Comparison of ENCODE assay signal across 8 mouse cellular contexts in genomic region chr12:24493412-24493811, GRCm38 (mm10). TPM values are rescaled to one million over a fixed set of nuclear protein-coding genes. Genes with fewer than 3 reads are reported as not detected.
DNase-seq lines count a peak whose midpoint lies in the region; ATAC-seq and TF ChIP-seq lines count a peak whose summit lies in the region.

No protein-coding gene starts in this region.

- H3K4me2 ChIP-seq in heart, embryonic 14.5 days (ENCODE audit: low read length), result peak overlapping the region; percentile 58
- H3K4me2 ChIP-seq in limb, embryonic 14.5 days (replicated peaks; ENCODE audit: low read depth, low read length, severe bottlenecking), result peak overlapping the region; percentile 37
- H3K4me2 ChIP-seq in neural tube, embryonic 12.5 days (replicated peaks), result peak overlapping the region; percentile 34

- H3K4me1 ChIP-seq in heart, embryonic 14.5 days (ENCODE audit: control insufficient read depth in 2 of 2, insufficient read depth in 2 of 2, low read length in 2 of 2), result peaks cover 0 to 4% of the 10 kb centered on the region in 2 experiments; a peak in 1 of 4 replicates
- no peaks in the 10 kb centered on the region for H3K4me1 ChIP-seq in limb, embryonic 14.5 days (ENCODE audit: control insufficient read depth, insufficient read depth, low read length)
- H3K4me1 ChIP-seq in neural tube, embryonic 12.5 days, result no peaks in the 10 kb centered on the region

- H3K27ac ChIP-seq in heart, embryonic 14.5 days (replicated peaks in 1 of 2; ENCODE audit: control insufficient read depth in 1 of 2, insufficient read depth in 1 of 2, low read depth in 2 of 2, low read length in 2 of 2), result no peak overlapping the region
- no peak overlapping the region for H3K27ac ChIP-seq in limb, embryonic 14.5 days (replicated peaks; ENCODE audit: low read depth, low read length)
- H3K27ac ChIP-seq in neural tube, embryonic 12.5 days, result no peak overlapping the region

- H3K4me3 ChIP-seq in heart, embryonic 14.5 days (ENCODE audit: control insufficient read depth in 1 of 2, insufficient read depth in 1 of 2, low read depth in 1 of 2, low read length in 2 of 2), result peak overlapping the region; percentile 28 to 41
- 0 out of 2 replicates have a peak overlapping the region, but pooled peaks have one; percentile 11 for H3K4me3 ChIP-seq in limb, embryonic 14.5 days (replicated peaks; ENCODE audit: low read length)
- H3K4me3 ChIP-seq in neural tube, embryonic 12.5 days, result no peak overlapping the region

- H3K9me3 ChIP-seq in heart, embryonic 14.5 days (ENCODE audit: control insufficient read depth, low read length), result no peaks in the 10 kb centered on the region
- no peaks in the 10 kb centered on the region for H3K9me3 ChIP-seq in limb, embryonic 14.5 days (ENCODE audit: control insufficient read depth, low read length)
- H3K9me3 ChIP-seq in neural tube, embryonic 12.5 days, result no peaks in the 10 kb centered on the region

- H3K27me3 ChIP-seq in heart, embryonic 14.5 days (ENCODE audit: control insufficient read depth, insufficient read depth, low read length), result no peaks in the 10 kb centered on the region
- H3K27me3 ChIP-seq in limb, embryonic 14.5 days (ENCODE audit: control insufficient read depth, insufficient read depth, low read length), result no peaks in the 10 kb centered on the region
- no peaks in the 10 kb centered on the region for H3K27me3 ChIP-seq in neural tube, embryonic 12.5 days (replicated peaks)

- H3K36me3 ChIP-seq in heart, embryonic 14.5 days (ENCODE audit: control insufficient read depth, insufficient read depth, low read length), result no peaks in the 10 kb centered on the region
- H3K36me3 ChIP-seq in limb, embryonic 14.5 days (ENCODE audit: control insufficient read depth, insufficient read depth, low read length), result no peaks in the 10 kb centered on the region
- H3K36me3 ChIP-seq in neural tube, embryonic 12.5 days, result no peaks in the 10 kb centered on the region

- no peak for ATAC-seq in heart, embryonic 14.5 days (ENCODE audit: insufficient number of reproducible peaks, insufficient read depth, low FRiP score, low read depth)
- no peak; the same call in 1 of the 2 replicates for ATAC-seq in limb, embryonic 14.5 days (ENCODE audit: low FRiP score, low read depth)
- ATAC-seq in neural tube, embryonic 12.5 days (ENCODE audit: low FRiP score, low read depth), result no peak

- peak; percentile 91 for DNase-seq in heart, adult 11 months
- DNase-seq in heart, adult 9 months (ENCODE audit: low spot score in 2 of 2), result no peak
- DNase-seq in T-cell, adult 2 months (ENCODE audit: low spot score), result peak; percentile 22
- DNase-seq in limb, embryonic 14.5 days (ENCODE audit: low spot score), result no peak
- DNase-seq in urinary bladder, postnatal 25 days (ENCODE audit: low spot score), result no peak
- DNase-seq in frontal cortex, postnatal 10 days (ENCODE audit: low spot score in 2 of 2), result no peak

- no peak for TF ChIP-seq POLR2A in limb, embryonic 14.5 days (IDR thresholded peaks at IDR 0.05; ENCODE audit: borderline replicate concordance, extremely low read depth, insufficient read depth, insufficient read length)

- 56% methylated on average over 30 of the region's 30 CpGs for WGBS in heart, embryonic 14.5 days
- WGBS in limb, embryonic 14.5 days, result 64% methylated on average over 30 of the region's 30 CpGs
- WGBS in neural tube, embryonic 12.5 days, result 64% methylated on average over 30 of the region's 30 CpGs

- H3K9ac ChIP-seq in heart, embryonic 14.5 days (ENCODE audit: low read length), result peak overlapping the region; percentile 54; the same call in 1 of the 2 replicates
- peak overlapping the region; percentile 25 for H3K9ac ChIP-seq in limb, embryonic 14.5 days (ENCODE audit: low read depth, low read length, severe bottlenecking)
- H3K9ac ChIP-seq in neural tube, embryonic 12.5 days, result no peak overlapping the region

RNA-seq across cellular contexts. Expression of gene Taf1b, which starts 4.7 kb away (rescaled TPM):
- 23.2 and 25.0 TPM in 2 replicates for polyA plus RNA-seq in heart, embryonic 14.5 days (2014; fragmentation: Nextera tagmentation; extraction: Ambion mirVana)
- 13.1 and 19.5 TPM in 2 replicates for polyA plus RNA-seq in limb, embryonic 14.5 days (2012; rRNA removed)
- 28.0 and 30.6 TPM in 2 replicates for polyA plus RNA-seq in limb, embryonic 14.5 days (2014; fragmentation: Nextera tagmentation; extraction: Ambion mirVana)
- polyA plus RNA-seq in neural tube, embryonic 12.5 days (2016; fragmentation: Nextera tagmentation; extraction: Ambion mirVana), result 32.0 and 32.7 TPM in 2 replicates

Comparison
In these comparisons a context has a peak if more than half of its experiments do, and no peak if none do; other contexts are left out.
1. DNase-seq: peak in heart, adult 11 months (single experiment) and T-cell, adult 2 months (single experiment); none in heart, adult 9 months (0 of 2), limb, embryonic 14.5 days (single experiment), urinary bladder, postnatal 25 days (single experiment) and frontal cortex, postnatal 10 days (0 of 2).
2. Peak in every context shown above with its lines, with median percentiles within 50 percentile points of each other: H3K4me2 ChIP-seq.